Mouse (Mus musculus) 3T3-L1 (cell line): Measurements from ENCODE around the gene Adgrf3.

Experiments used
- DNase-seq: peaks from one replicate; pipeline ENCODE4 v3.0.0-alpha.2; 2015; ENCODE audit warnings: low read depth, low spot score

The Adgrf3 gene

DNA sequence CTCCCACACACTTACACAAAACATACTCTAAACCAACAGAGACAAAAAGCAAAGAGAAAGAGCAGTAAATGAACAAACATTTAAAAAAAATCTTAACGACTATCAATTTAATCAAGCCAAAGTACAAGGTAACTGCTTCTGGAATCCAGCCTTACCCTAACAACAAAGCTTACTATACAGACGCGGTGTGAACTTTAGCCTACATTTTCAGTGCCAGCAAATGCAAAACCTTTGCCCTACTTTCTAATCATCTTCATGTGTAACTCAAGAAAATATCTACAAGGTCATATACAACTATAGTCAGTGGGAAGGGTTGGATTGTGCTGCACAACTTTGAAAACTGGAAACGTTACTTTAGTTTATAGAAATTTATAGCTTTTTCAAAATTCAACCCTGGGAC is 53.5 kb downstream of the Adgrf3 start:
- no peak for DNase-seq

DNA sequence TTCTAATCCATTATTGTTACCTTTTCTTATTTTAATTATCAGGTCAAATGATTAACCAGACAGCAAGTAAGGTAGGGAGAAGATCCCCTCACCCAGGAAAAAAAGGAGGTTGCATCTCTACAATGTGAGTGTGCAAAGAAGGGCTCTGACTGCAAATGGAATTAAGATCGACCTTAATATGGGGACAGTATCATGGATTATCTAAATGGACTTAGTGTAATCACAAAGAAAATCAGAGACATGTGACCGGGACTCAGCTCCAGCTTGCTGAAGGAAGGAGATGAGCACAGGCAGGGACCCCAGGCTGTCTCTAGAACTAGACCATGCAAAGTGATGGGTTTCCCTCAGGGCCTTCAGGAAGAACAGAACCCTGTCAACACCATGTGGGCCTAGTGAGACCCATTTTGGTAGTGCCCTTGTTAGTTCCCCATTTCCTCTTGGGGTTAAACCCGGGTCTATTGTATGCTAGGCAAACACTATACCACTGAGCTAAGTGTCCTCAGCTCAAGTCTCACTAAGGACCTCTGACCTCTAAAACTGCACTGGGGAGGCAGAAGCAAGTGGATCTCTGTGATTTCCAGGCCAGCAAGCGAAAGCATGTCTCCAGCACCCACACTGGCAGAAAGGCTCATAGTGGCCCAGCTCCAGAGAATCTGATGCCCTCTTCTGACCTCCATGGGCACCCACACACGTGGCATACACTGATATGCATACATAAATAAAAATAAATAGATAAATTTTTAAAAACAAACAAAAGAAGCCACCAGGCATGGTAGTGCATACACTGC is 57.2 kb downstream of the Adgrf3 start:
- no peak for DNase-seq

- DNase-seq, result no peak
These were observed 59.0 kb downstream of the Adgrf3 start for GRCm38 (mm10) chr5:30146526-30146925.
